Mouse (Mus musculus): Measurements from ENCODE around the gene Mapk12. TPM values are rescaled to one million over a fixed set of nuclear protein-coding genes. Genes with fewer than 3 reads are reported as not detected.
A peak's percentile ranks its signal among the peaks of the same experiment; 100 is the strongest.

Mapk12 gene
- total and polyA plus RNA-seq, 2 experiments from 2014 or later, result 1.5 to 3.2 TPM

DNA sequence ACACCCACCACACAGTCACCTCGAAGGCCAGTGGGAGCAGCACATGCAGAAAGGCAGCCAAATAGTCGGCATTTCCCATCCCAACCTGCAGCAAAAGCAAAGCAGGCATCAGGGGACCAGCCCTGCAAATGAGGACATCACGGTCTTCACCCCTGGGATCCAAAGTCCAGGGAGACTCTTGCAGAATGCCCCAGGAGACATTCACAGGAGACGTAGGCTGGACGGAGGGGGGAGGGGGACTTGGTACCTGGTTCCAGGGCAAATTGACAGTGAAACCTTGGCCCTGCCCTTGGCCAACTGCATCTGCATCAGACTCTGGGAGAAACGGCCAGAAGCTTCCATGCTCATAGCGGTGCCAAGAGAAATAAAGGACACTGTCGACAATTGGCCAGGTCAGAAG is 13.9 kb downstream of the Mapk12 start:
- Histone ChIP-seq H3K9ac (replicated peaks; ENCODE audit: low read length, poor library complexity, severe bottlenecking) (no peak overlapping the region), H3K27ac (ENCODE audit: low read depth, low read length) (no peak overlapping the region), H3K36me3 (ENCODE audit: insufficient read depth, low read length) (no peaks in the 10 kb centered on the region), H3K27me3 (ENCODE audit: insufficient read depth, low read length) (no peaks in the 10 kb centered on the region), H3K4me3 (ENCODE audit: low read depth, low read length) (no peak overlapping the region), H3K4me1 (ENCODE audit: insufficient read depth, low read length) (peaks cover 15% of the 10 kb centered on the region), H3K9me3 (ENCODE audit: low read length) (no peaks in the 10 kb centered on the region), H3K4me2 (ENCODE audit: low read depth, low read length, poor library complexity, severe bottlenecking) (no peak overlapping the region)
- 88% methylated on average over 8 of the region's 8 CpGs for WGBS
- no peak for TF ChIP-seq CTCF (IDR thresholded peaks at IDR 0.05)
- ATAC-seq (ENCODE audit: low FRiP score) (no peak), DNase-seq (ENCODE audit: low spot score) (no peak)

DNA sequence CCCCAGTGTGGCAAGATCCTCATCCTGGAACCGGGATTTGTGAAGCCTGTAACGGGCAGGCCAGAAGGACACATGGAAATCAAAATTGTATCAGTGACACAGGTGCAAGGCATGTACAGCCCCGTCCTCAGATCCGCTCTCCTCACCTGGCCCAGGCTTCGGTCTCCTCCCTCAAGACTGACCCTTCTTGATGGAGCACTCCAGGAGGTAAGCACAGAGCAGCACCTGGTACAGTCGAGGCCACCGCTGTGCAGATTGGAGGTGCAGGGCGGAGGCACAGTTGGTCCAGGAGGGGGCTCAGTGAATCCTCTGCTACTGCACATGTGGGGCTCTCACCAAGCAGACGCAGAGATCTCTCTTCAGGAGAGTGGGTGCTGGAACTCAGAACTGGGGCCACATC is 15.2 kb downstream of the Mapk12 start:
- Histone ChIP-seq H3K9ac (replicated peaks; ENCODE audit: low read length, poor library complexity, severe bottlenecking) (no peak overlapping the region), H3K36me3 (ENCODE audit: insufficient read depth, low read length) (no peaks in the 10 kb centered on the region), H3K4me1 (ENCODE audit: insufficient read depth, low read length) (peaks cover 15% of the 10 kb centered on the region), H3K9me3 (ENCODE audit: low read length) (no peaks in the 10 kb centered on the region), H3K4me2 (ENCODE audit: low read depth, low read length, poor library complexity, severe bottlenecking) (no peak overlapping the region), H3K4me3 (ENCODE audit: low read depth, low read length) (no peak overlapping the region), H3K27me3 (ENCODE audit: insufficient read depth, low read length) (no peaks in the 10 kb centered on the region), H3K27ac (ENCODE audit: low read depth, low read length) (no peak overlapping the region)
- WGBS, result 96% methylated on average over 9 of the region's 9 CpGs
- no peak for DNase-seq (ENCODE audit: low spot score)
- ATAC-seq (ENCODE audit: low FRiP score), result no peak
- no peak for TF ChIP-seq CTCF (IDR thresholded peaks at IDR 0.05)

DNA sequence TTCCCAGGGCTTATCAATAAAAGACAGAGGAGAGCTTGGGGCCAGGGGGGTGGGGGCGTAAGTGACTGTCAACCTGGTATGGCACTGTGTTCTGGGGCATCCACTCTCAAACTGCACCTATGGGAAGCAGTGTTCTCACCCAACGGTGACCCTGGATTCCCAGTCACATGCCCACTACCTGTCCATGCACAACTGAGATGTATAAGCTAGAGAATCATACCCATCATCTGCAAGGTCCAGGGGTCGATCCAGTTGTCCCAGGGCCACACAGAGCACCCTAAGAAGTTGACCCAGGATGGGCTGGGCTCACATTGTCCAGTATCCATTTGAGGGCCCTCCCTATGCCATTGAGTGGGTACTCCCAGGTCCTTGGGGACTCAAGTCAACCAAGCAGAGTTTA is 16.2 kb downstream of the Mapk12 start:
- DNase-seq (ENCODE audit: low spot score) (no peak), ATAC-seq (ENCODE audit: low FRiP score) (no peak)
- H3K9ac ChIP-seq (replicated peaks; ENCODE audit: low read length, poor library complexity, severe bottlenecking), result no peak overlapping the region; the same call in 1 of the 2 replicates
- peaks cover 17% of the 10 kb centered on the region for H3K4me1 ChIP-seq (ENCODE audit: insufficient read depth, low read length)
- no peaks in the 10 kb centered on the region for H3K9me3 ChIP-seq (ENCODE audit: low read length)
- no peaks in the 10 kb centered on the region for H3K27me3 ChIP-seq (ENCODE audit: insufficient read depth, low read length)
- H3K27ac ChIP-seq (ENCODE audit: low read depth, low read length), result peak overlapping the region; percentile 87; the same call in 1 of the 2 replicates
- 90% methylated on average over 3 of the region's 3 CpGs for WGBS
- no peak overlapping the region for H3K4me2 ChIP-seq (ENCODE audit: low read depth, low read length, poor library complexity, severe bottlenecking)
- no peak overlapping the region for H3K4me3 ChIP-seq (ENCODE audit: low read depth, low read length)
- peaks cover 3% of the 10 kb centered on the region; the same call in 1 of the 2 replicates for H3K36me3 ChIP-seq (ENCODE audit: insufficient read depth, low read length)
- no peak for TF ChIP-seq CTCF (IDR thresholded peaks at IDR 0.05)

DNA sequence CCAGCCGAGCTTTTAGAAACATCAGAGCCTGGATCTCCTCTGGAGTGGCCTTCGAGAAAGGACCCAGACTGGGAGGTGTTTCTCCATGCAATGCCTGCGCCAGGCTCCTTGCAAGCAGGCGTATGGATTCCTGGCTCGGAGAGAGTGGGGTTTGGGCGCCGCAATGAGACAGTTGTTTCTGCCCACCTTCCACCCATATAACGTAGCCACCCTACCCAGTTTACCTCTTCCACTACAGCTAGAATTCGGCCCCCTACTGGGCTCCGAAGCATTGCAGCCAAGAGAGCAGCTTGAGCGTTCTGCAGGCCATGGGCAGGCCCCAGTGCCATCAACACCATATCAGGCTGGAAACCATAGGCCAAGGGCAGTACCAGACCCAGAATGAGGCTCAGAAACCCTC is 16.9 kb downstream of the Mapk12 start:
- DNase-seq (ENCODE audit: low spot score), result peak; percentile 64
- Histone ChIP-seq H3K9ac (replicated peaks; ENCODE audit: low read length, poor library complexity, severe bottlenecking) (peak overlapping the region; percentile 81), H3K4me2 (ENCODE audit: low read depth, low read length, poor library complexity, severe bottlenecking) (peak overlapping the region; percentile 83), H3K27ac (ENCODE audit: low read depth, low read length) (peak overlapping the region; percentile 87), H3K36me3 (ENCODE audit: insufficient read depth, low read length) (peaks cover 3% of the 10 kb centered on the region; the same call in 1 of the 2 replicates), H3K9me3 (ENCODE audit: low read length) (no peaks in the 10 kb centered on the region), H3K4me3 (ENCODE audit: low read depth, low read length) (peak overlapping the region; percentile 79), H3K4me1 (ENCODE audit: insufficient read depth, low read length) (peaks cover 17% of the 10 kb centered on the region), H3K27me3 (ENCODE audit: insufficient read depth, low read length) (no peaks in the 10 kb centered on the region)
- TF ChIP-seq CTCF (IDR thresholded peaks at IDR 0.05), result peak; percentile 65
- peak; percentile 33; the same call in 1 of the 2 replicates for ATAC-seq (ENCODE audit: low FRiP score)
- 36% methylated on average over 11 of the region's 11 CpGs for WGBS

DNA sequence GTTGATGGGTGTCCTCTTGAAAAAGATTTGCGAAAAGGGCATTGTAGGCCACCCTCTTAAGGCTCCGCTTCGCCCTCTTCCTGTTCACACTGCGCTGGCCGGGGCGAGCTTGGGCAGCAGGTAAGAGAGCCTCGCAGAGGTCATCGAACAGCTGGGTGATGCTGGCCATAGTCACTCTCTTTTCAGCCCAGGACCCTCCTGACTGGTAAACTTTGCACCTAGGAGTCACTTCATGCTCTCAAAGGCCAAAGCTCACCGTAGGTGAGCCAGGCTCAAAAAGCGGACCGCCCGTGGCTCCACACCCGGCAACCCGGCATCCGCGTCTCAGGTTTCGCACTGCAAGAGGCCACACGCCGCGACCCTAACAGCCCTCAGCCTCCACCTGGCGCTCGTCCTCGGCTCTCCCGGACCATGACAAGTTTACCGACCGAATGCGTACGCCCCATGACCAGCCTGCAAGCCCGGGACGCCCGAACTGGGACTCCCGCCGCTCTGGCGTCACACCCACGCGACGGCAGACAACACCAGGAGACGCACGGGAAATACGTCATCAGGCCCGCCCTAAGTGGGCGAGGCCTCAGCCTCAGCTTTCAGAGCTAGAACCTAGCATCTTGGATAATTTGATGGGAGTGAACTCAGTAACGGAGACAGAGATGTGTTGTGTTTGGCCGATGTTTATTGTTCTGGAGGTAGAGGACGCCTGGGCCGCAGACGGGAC is 17.7 kb downstream of the Mapk12 start, which contains the start of gene Tubgcp6:
Gene Tubgcp6, minus strand, starts transcription at position 464 of the 718 bp plus-strand sequence.
- Histone ChIP-seq H3K9me3 (ENCODE audit: low read length) (no peaks in the 10 kb centered on the region), H3K4me3 (ENCODE audit: low read depth, low read length) (peak within 1 kb of the TSS; percentile 79), H3K27me3 (ENCODE audit: insufficient read depth, low read length) (no peaks in the 10 kb centered on the region), H3K9ac (replicated peaks; ENCODE audit: low read length, poor library complexity, severe bottlenecking) (peak within 1 kb of the TSS; percentile 81), H3K27ac (ENCODE audit: low read depth, low read length) (peak within 1 kb of the TSS; percentile 87), H3K36me3 (ENCODE audit: insufficient read depth, low read length) (peaks cover 6% of the 10 kb centered on the region), H3K4me1 (ENCODE audit: insufficient read depth, low read length) (peaks cover 13% of the 10 kb centered on the region), H3K4me2 (ENCODE audit: low read depth, low read length, poor library complexity, severe bottlenecking) (peak within 1 kb of the TSS; percentile 83)
- no peak for TF ChIP-seq CTCF (IDR thresholded peaks at IDR 0.05)
- WGBS, result under 1% methylated on average over 47 of the region's 47 CpGs
- DNase-seq (ENCODE audit: low spot score), result peak; percentile 97
- peak; percentile 80 for ATAC-seq (ENCODE audit: low FRiP score)

DNA sequence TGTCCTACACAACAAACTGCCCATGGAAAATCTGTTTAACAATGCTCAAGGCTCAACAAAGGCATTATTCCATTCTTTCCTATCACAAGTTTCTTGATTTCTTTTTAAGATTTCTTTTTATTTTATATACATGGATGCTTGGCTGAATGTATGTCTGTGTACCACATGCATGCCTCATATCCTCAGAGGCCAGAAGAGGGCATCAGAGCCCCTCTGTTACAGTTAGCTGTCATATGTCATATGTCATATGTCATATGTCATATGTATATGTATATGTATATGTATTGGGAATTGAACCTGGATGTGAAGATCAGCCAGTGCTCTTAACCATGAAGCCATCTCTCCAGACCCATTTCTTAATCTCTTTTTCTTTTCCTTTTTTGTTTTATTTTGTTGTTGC is 22.5 kb downstream of the Mapk12 start:
- H3K27me3 ChIP-seq (ENCODE audit: insufficient read depth, low read length), result no peaks in the 10 kb centered on the region
- DNase-seq (ENCODE audit: low spot score), result no peak
- peak; percentile 65 for TF ChIP-seq CTCF (IDR thresholded peaks at IDR 0.05)
- ATAC-seq (ENCODE audit: low FRiP score), result no peak
- no peak overlapping the region for H3K4me2 ChIP-seq (ENCODE audit: low read depth, low read length, poor library complexity, severe bottlenecking)
- H3K27ac ChIP-seq (ENCODE audit: low read depth, low read length), result no peak overlapping the region
- no peaks in the 10 kb centered on the region for H3K9me3 ChIP-seq (ENCODE audit: low read length)
- peaks cover 21% of the 10 kb centered on the region for H3K36me3 ChIP-seq (ENCODE audit: insufficient read depth, low read length)
- H3K4me3 ChIP-seq (ENCODE audit: low read depth, low read length), result no peak overlapping the region
- 0 out of 2 replicates have a peak, but pooled peaks cover 2% of the 10 kb centered on the region for H3K4me1 ChIP-seq (ENCODE audit: insufficient read depth, low read length)
- H3K9ac ChIP-seq (replicated peaks; ENCODE audit: low read length, poor library complexity, severe bottlenecking), result no peak overlapping the region
